Mouse (Mus musculus): Measurements from ENCODE around the gene Gm28360.
"Not testable (repeated sequence)": the region's sequence is repeated elsewhere in the genome, so short reads cannot be mapped to it uniquely, and the experiment has no call there.

The Gm28360 gene

DNA sequence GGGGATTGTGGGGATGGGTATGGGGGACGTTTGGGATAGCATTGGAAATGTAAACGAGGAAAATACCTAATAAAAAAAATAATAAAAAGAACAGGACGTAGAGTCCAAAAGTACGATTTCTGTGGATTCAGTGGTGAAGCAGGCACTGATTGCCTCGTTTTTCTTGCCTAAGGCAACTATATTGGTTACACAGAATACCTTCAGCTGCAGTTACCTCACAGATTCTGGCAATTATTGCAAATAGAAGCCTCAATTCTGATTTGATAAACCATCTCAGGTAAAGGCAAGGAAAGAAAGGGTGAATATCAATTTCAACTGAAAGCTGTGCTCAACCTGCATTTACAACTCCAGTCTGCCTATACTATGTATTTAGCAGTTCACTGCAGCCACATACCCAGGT, at the start of gene Gm28360:
Gene Gm28360 (plus strand): TSS at position 301 of the 400 bp plus-strand sequence.
- not testable (repeated sequence) for DNase-seq (ENCODE audit: low spot score)

DNA sequence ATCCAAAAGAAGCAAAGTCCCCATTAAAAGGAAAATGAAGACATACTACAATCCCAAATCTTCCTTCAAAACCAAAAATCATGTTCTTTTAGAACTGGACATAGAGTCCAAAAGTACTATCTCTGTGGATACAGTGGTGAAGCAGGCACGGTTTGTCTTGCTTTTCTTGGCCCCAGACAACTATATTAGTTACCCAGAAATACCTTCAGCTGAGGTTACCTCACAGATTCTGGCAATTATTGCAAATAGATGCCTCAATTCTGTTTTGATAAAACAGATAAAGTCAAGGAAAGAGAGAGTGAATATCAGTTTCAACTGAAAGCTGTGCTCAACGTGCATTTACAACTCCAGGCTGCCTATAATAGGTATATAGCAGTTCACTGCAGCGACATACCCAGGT, 49.0 kb upstream of the Gm28360 start, which contains the start of gene B020011L13Rik:
Gene B020011L13Rik (plus strand): TSS at position 301 of the 400 bp plus-strand sequence.
- DNase-seq (ENCODE audit: low spot score) = not testable (repeated sequence)

DNA sequence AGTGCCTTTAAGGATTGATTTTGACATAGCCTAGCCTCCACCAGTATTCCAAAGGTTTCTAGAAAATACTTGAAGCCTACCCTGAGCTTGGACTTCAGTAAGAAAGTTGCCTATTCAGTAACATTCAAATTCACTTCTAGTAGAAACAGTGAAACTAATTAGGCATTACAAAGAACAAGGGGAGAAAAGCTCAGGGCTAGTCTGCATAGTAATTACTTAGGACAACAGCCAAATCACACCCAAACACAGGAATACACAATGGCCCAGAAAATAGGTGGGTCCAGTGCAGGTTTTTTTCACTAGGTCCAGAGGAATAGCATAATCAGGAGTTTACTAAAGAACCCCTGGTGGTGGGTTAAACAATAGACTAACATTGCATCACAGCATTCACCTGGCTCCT, 13.6 kb upstream of the Gm28360 start:
- not testable (repeated sequence) for DNase-seq (ENCODE audit: low spot score)

DNA sequence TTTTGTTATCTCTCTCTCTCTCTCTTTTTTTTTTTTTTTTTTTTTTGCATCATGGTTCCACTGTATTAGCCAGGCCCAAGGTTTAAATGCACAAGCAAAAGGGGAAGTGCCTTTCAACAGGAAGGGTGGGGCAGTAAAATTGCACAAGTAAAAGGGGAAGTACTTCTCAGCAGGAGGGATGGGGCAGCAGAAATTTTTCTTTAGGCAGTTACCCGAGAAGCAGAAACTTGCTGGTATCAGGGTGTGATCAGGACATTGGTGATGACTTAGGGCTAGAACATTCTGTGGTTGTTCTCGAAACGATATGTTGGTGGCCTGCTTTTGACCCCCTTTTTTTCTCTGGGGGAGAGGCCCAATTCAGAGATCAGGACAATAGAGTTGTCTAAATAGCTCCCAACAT, 21.8 kb downstream of the Gm28360 start:
- DNase-seq (ENCODE audit: low spot score) = not testable (repeated sequence)
